Mouse (Mus musculus) heart, adult 2 months (tissue): ENCODE data around the gene Cir1. TPM values are rescaled to one million over a fixed set of nuclear protein-coding genes. Genes with fewer than 3 reads are reported as not detected.

Experiments
- DNase-seq, 2 experiments: peaks; one replicate each; pipeline ENCODE4 v3.0.0; 2021
- H3K27ac ChIP-seq: fragments of 200-600 bp; 2 replicates; pipeline ENCODE4 v1.8.1; 2022
- H3K27me3 ChIP-seq: fragments of 200-500 bp; 2 replicates; pipeline ENCODE4 v1.6.1; 2012; ENCODE audit warnings: mild to moderate bottlenecking, low read length, inconsistent platforms, mixed read lengths; ENCODE audit not compliant: control insufficient read depth, insufficient read depth
- H3K36me3 ChIP-seq: fragments of 200-500 bp; 2 replicates; pipeline ENCODE4 v1.6.1; 2012; ENCODE audit warnings: low read length, inconsistent platforms; ENCODE audit not compliant: control insufficient read depth, insufficient read depth
- H3K4me1 ChIP-seq: fragments of 200-500 bp; 2 replicates; pipeline ENCODE4 v1.6.1; 2011; ENCODE audit warnings: low read length; ENCODE audit not compliant: control insufficient read depth, insufficient read depth
- H3K4me3 ChIP-seq: fragments of 200-600 bp; 2 replicates; pipeline ENCODE4 v1.8.1; 2022
- H3K79me2 ChIP-seq: fragments of 200-500 bp; replicated peaks from 2 replicates; pipeline ENCODE4 v1.6.1; 2012; ENCODE audit warnings: mild to moderate bottlenecking, inconsistent platforms, low read length, moderate library complexity, mixed read lengths; ENCODE audit not compliant: control insufficient read depth, insufficient read depth
- H3K9ac ChIP-seq: fragments of 200-500 bp; 2 replicates; pipeline ENCODE4 v1.6.1; 2012; ENCODE audit warnings: low read depth, mild to moderate bottlenecking, control low read depth, inconsistent platforms, low read length, mixed read lengths
- CTCF ChIP-seq: fragments of 200-600 bp; IDR thresholded peaks from 2 replicates; pipeline ENCODE4 v1.8.1; 2022; ENCODE audit warnings: antibody characterized with exemption, mild to moderate bottlenecking, moderate library complexity
- EP300 ChIP-seq: fragments of 200-500 bp; IDR thresholded peaks from 2 replicates; pipeline ENCODE4 v1.6.1; 2011; ENCODE audit warnings: low read depth, low read length, control low read depth; ENCODE audit not compliant: insufficient read depth
- POLR2A ChIP-seq: fragments of 200-500 bp; IDR thresholded peaks from 2 replicates; pipeline ENCODE4 v1.6.1; 2011; ENCODE audit warnings: mild to moderate bottlenecking, low read depth, low read length, control low read depth; ENCODE audit not compliant: insufficient read depth
- WGBS: fragments of 180-500 bp; shearing (Covaris S2); methylation state at CpG from one replicate; pipeline ENCODE4 v1.1.7; 2018; 5-methylcytosine and 5-hydroxymethylcytosine counted together
- intact Hi-C: fragments of 180-260 bp; cut with DNase I; formaldehyde crosslinking; loops from one replicate; pipeline ENCODE4 v1.15.1; 2025
- polyA plus RNA-seq: library from polyadenylated mRNA; depleted of rRNA; stranded (reverse); fragments of >200 nt; gene quantifications from 2 replicates; pipeline ENCODE4 v1.2.3, GENCODE M21; 2012
- total RNA-seq, 2 experiments: library from RNA; stranded (reverse); gene quantifications; 2 replicates each; pipeline ENCODE4 v1.2.3; 2021

Cir1 gene
- total and polyA plus RNA-seq, 3 experiments, result 2.5 to 14.3 (median 11.9) TPM

GRCm38 (mm10) chr2:73270071-73270592, 42.4 kb downstream of the Cir1 start:
- DNase-seq, result no peak
- Histone ChIP-seq H3K36me3 (no peaks in the 10 kb centered on the region; the same call in 1 of the 2 replicates), H3K27ac (no peak overlapping the region), H3K9ac (no peak overlapping the region), H3K4me1 (no peaks in the 10 kb centered on the region; the same call in 1 of the 2 replicates), H3K4me3 (no peak overlapping the region), H3K79me2 (no peaks in the 10 kb centered on the region), H3K27me3 (peaks cover 48% of the 10 kb centered on the region)
- intact Hi-C loops, result loop anchor here (10.0 kb wide), 2 partner anchors 295 to 1425 kb away; partner anchors contain the start of genes Hoxd10 and Hoxd9
- 8% methylated on average over 14 of the region's 14 CpGs for WGBS
- no peak for TF ChIP-seq EP300

DNA sequence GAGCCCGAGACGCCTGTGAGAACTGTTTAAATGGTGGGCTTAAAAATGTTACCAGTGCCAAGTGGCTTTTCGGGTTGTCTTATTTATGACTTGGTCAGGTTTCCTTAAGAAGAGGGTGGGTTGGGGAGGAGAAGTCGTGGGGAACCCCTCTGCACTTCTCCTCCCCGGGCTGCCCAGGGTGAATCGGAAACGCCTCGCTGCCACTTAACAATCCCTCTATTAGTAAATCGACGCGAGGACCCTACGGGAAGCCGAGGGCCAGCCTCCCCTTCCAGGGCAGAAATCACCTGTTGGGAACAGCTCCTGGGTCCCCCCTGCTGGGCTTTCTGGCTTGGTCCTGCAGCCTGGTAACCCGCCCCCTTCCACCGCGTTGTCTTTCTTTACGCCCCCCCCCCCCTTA, 42.8 kb downstream of the Cir1 start:
- no peak overlapping the region for H3K27ac ChIP-seq
- peaks cover 48% of the 10 kb centered on the region for H3K27me3 ChIP-seq
- intact Hi-C loops, result loop anchor here (10.0 kb wide), 2 partner anchors 295 to 1425 kb away; partner anchors contain the start of genes Hoxd10 and Hoxd9
- H3K4me1 ChIP-seq, result no peaks in the 10 kb centered on the region; the same call in 1 of the 2 replicates
- no peak for DNase-seq
- 2% methylated on average over 17 of the region's 17 CpGs for WGBS
- no peaks in the 10 kb centered on the region for H3K79me2 ChIP-seq
- TF ChIP-seq POLR2A (no peak), EP300 (no peak), CTCF (no peak)
- H3K36me3 ChIP-seq, result no peaks in the 10 kb centered on the region; the same call in 1 of the 2 replicates
- no peak overlapping the region for H3K9ac ChIP-seq
- no peak overlapping the region for H3K4me3 ChIP-seq

DNA sequence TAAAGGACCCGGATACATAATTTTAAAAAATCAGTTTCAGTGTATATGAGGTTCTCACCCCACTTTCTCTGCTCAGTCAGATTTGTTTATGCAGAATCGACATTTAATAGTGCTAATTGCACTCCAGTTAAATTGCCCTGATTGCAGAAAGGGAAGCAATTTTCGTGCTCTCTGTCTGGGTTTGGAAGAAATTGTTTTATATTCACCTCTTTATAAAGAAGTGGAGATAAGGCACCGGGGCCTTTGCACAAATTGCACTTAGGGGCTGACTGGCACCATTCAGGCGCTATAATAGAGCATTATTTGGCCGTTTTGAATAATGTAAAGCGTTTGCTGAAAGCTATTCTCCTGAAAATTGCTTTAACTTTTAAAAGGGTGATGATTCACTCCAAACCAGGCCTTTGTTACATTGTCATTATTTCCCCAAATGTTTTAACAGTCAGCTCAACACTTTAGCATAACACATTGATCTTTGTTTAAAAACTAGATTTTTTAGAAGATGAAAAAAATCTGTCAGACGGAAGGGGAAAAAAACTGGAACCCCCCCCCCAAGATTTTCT, 43.6 kb downstream of the Cir1 start:
- intact Hi-C loops, result no loop called here
- Histone ChIP-seq H3K79me2 (no peaks in the 10 kb centered on the region), H3K4me1 (no peaks in the 10 kb centered on the region), H3K9ac (no peak overlapping the region), H3K4me3 (no peak overlapping the region), H3K27ac (no peak overlapping the region), H3K27me3 (peaks cover 47% of the 10 kb centered on the region), H3K36me3 (no peaks in the 10 kb centered on the region; the same call in 1 of the 2 replicates)
- no peak for TF ChIP-seq EP300
- TF ChIP-seq POLR2A, result no peak
- no peak for TF ChIP-seq CTCF
- DNase-seq, result no peak
- WGBS, result 23% methylated on average over 8 of the region's 8 CpGs

GRCm38 (mm10) chr2:73268281-73268680, 44.2 kb downstream of the Cir1 start:
- Histone ChIP-seq H3K4me3 (no peak overlapping the region), H3K27me3 (peaks cover 43% of the 10 kb centered on the region), H3K9ac (no peak overlapping the region), H3K27ac (no peak overlapping the region), H3K79me2 (no peaks in the 10 kb centered on the region), H3K36me3 (no peaks in the 10 kb centered on the region; the same call in 1 of the 2 replicates), H3K4me1 (no peaks in the 10 kb centered on the region)
- intact Hi-C loops, result no loop called here
- TF ChIP-seq CTCF (no peak), EP300 (no peak), POLR2A (no peak)
- 15% methylated on average over 12 of the region's 12 CpGs for whole genome bisulfite sequencing
- no peak for DNase-seq

GRCm38 (mm10) chr2:73267818-73268217, 44.7 kb downstream of the Cir1 start:
- no peak overlapping the region for H3K9ac ChIP-seq
- peaks cover 38% of the 10 kb centered on the region for H3K27me3 ChIP-seq
- intact Hi-C loops, result no loop called here
- H3K4me1 ChIP-seq, result no peaks in the 10 kb centered on the region
- TF ChIP-seq CTCF (no peak), EP300 (no peak), POLR2A (no peak)
- H3K27ac ChIP-seq, result no peak overlapping the region
- 19% methylated on average over 4 of the region's 4 CpGs for WGBS
- no peak for DNase-seq
- H3K4me3 ChIP-seq, result no peak overlapping the region
- no peaks in the 10 kb centered on the region; the same call in 1 of the 2 replicates for H3K36me3 ChIP-seq
- H3K79me2 ChIP-seq, result no peaks in the 10 kb centered on the region

DNA sequence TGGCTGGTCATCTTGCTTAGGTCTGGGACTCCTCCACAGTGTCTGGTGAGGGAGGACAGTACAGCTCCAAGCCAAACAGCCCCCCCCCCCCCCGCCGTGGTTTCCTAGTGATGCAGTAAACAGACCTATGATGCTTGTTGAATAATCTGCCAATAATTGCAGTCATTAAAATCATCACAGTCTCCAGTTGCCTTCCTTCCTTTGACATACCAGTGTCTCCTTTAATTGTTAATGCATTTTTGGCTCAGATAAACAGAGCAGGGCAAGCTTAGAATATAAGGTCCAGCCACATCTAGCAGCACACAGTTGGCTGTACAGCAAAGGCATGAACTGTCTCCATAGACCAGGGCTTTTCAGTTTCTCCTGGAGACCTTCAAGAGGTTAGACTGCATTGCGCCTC, 45.3 kb downstream of the Cir1 start:
- Histone ChIP-seq H3K9ac (no peak overlapping the region), H3K36me3 (no peaks in the 10 kb centered on the region; the same call in 1 of the 2 replicates), H3K4me3 (no peak overlapping the region), H3K79me2 (no peaks in the 10 kb centered on the region), H3K4me1 (no peaks in the 10 kb centered on the region), H3K27me3 (peaks cover 37% of the 10 kb centered on the region), H3K27ac (no peak overlapping the region)
- no peak for DNase-seq
- intact Hi-C loops, result no loop called here
- 32% methylated on average over 3 of the region's 3 CpGs for WGBS
- no peak for TF ChIP-seq CTCF
- TF ChIP-seq EP300, result no peak
- no peak for TF ChIP-seq POLR2A
